Mouse (Mus musculus) embryo, embryonic 11.5 days (tissue): Measurements from ENCODE around the gene Sgms1.
"Not testable (repeated sequence)": the region's sequence is repeated elsewhere in the genome, so short reads cannot be mapped to it uniquely, and the experiment has no call there.

Experiments used
- DNase-seq: peaks from one replicate; pipeline ENCODE4 v3.0.0-alpha.2; 2012; ENCODE audit warnings: low read depth, low spot score

The Sgms1 gene

GRCm38 (mm10) chr19:32358011-32358410, 31.5 kb downstream of the Sgms1 start:
- not testable (repeated sequence) for DNase-seq

GRCm38 (mm10) chr19:32356166-32356565, 33.3 kb downstream of the Sgms1 start:
- DNase-seq: no peak

- no peak for DNase-seq
These were observed 36.1 kb downstream of the Sgms1 start for GRCm38 (mm10) chr19:32353447-32353846.

- DNase-seq: no peak
These were observed 40.4 kb downstream of the Sgms1 start for GRCm38 (mm10) chr19:32348955-32349654.

GRCm38 (mm10) chr19:32347491-32347890, 42.0 kb downstream of the Sgms1 start:
- no peak for DNase-seq

GRCm38 (mm10) chr19:32346624-32347341, 42.7 kb downstream of the Sgms1 start:
- DNase-seq: no peak

GRCm38 (mm10) chr19:32346176-32346575, 43.3 kb downstream of the Sgms1 start:
- no peak for DNase-seq

GRCm38 (mm10) chr19:32345181-32345745, 44.3 kb downstream of the Sgms1 start:
- DNase-seq: no peak

GRCm38 (mm10) chr19:32344738-32345121, 44.8 kb downstream of the Sgms1 start:
- DNase-seq: no peak

GRCm38 (mm10) chr19:32343937-32344737, 45.4 kb downstream of the Sgms1 start:
- no peak for DNase-seq

- DNase-seq: no peak
These were observed 47.1 kb downstream of the Sgms1 start for GRCm38 (mm10) chr19:32342436-32342835.

GRCm38 (mm10) chr19:32341091-32341490, 48.4 kb downstream of the Sgms1 start:
- no peak for DNase-seq

GRCm38 (mm10) chr19:32340168-32340567, 49.3 kb downstream of the Sgms1 start:
- no peak for DNase-seq

- no peak for DNase-seq
These were observed 51.8 kb downstream of the Sgms1 start for GRCm38 (mm10) chr19:32337708-32338107.

GRCm38 (mm10) chr19:32334751-32335150, 54.8 kb downstream of the Sgms1 start:
- DNase-seq: no peak

- DNase-seq: no peak
These were observed 56.0 kb downstream of the Sgms1 start for GRCm38 (mm10) chr19:32333544-32333943.

GRCm38 (mm10) chr19:32332779-32333460, 56.6 kb downstream of the Sgms1 start:
- DNase-seq: no peak

GRCm38 (mm10) chr19:32330231-32330630, 59.3 kb downstream of the Sgms1 start:
- no peak for DNase-seq

GRCm38 (mm10) chr19:32329511-32329910, 60.0 kb downstream of the Sgms1 start:
- DNase-seq: no peak

GRCm38 (mm10) chr19:32328089-32328828, 61.3 kb downstream of the Sgms1 start:
- DNase-seq: no peak

- DNase-seq: no peak
These were observed 62.9 kb downstream of the Sgms1 start for GRCm38 (mm10) chr19:32326621-32327021.
